Mouse (Mus musculus): ENCODE data around the gene Col2a1. TPM values are rescaled to one million over a fixed set of nuclear protein-coding genes. Genes with fewer than 3 reads are reported as not detected.

Gene Col2a1
- polyA plus RNA-seq, 1 experiment, result 1.8 TPM

GRCm38 (mm10) chr15:97927821-97928220 lies 76.7 kb downstream of the Col2a1 start:
- no peak for DNase-seq (ENCODE audit: extremely low spot score in 1 of 2, low spot score in 1 of 2)

DNA sequence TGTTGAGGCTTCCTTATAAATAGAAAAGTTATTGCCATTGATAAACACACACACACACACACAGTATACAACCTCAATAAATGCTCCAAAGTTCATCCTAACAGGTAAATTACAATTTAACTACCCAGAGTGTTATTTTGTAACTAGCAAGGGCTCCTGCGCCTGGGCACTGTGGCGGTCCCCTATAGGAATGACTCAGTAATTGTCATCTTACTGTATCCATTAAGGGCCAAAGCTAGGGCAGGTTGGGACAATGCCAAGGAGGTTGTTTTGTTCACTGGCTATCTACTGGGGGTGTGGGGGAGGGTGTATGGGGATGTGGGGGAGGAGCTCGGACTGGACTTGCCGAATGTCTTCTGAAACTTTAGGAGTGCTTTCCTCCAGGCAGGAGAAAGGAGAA lies 77.5 kb downstream of the Col2a1 start:
- no peak for DNase-seq (ENCODE audit: extremely low spot score in 1 of 2, low spot score in 1 of 2)

Other genes with a start within 250 kb of the Col2a1 start
- gene Rapgef3, start 236.7 kb downstream of the Col2a1 start, polyA plus RNA-seq (2012; rRNA removed), result 69.2 and 78.4 TPM in 2 replicates
- gene Slc48a1, start 226.2 kb downstream of the Col2a1 start, polyA plus RNA-seq (2012; rRNA removed), result 107 and 117 TPM in 2 replicates
- 50.2 and 57.5 TPM in 2 replicates for gene Hdac7, start 160.2 kb downstream of the Col2a1 start, polyA plus RNA-seq (2012; rRNA removed)
- 1.2 and 1.5 TPM in 2 replicates for gene Vdr, start 94.1 kb downstream of the Col2a1 start, polyA plus RNA-seq (2012; rRNA removed)
- gene Tmem106c, start 40.5 kb downstream of the Col2a1 start, polyA plus RNA-seq (2012; rRNA removed), result 50.6 and 56.1 TPM in 2 replicates
- gene Pfkm, start 87.9 kb upstream of the Col2a1 start, polyA plus RNA-seq (2012; rRNA removed), result 329 and 345 TPM in 2 replicates
- 12.3 and 12.7 TPM in 2 replicates for gene Senp1, start 89.0 kb upstream of the Col2a1 start, polyA plus RNA-seq (2012; rRNA removed)
- 57.7 and 60.2 TPM in 2 replicates for gene Asb8, start 160.9 kb upstream of the Col2a1 start, polyA plus RNA-seq (2012; rRNA removed)
- gene Ccdc184, start 162.5 kb upstream of the Col2a1 start, polyA plus RNA-seq (2012; rRNA removed), result 13.0 and 14.6 TPM in 2 replicates
- gene Olfr288, start 190.8 kb upstream of the Col2a1 start, polyA plus RNA-seq (2012; rRNA removed), result 0.29 and 0.32 TPM in 2 replicates
- not detected in 2 replicates for gene Gm44579, start 216.3 kb upstream of the Col2a1 start, polyA plus RNA-seq (2012; rRNA removed)
- gene Olfr287, start 216.4 kb upstream of the Col2a1 start, polyA plus RNA-seq (2012; rRNA removed), result 14.1 and 16.2 TPM in 2 replicates
- gene Olfr286, start 229.8 kb upstream of the Col2a1 start, polyA plus RNA-seq (2012; rRNA removed), result not detected in 2 replicates